In the genomic region with DNA sequence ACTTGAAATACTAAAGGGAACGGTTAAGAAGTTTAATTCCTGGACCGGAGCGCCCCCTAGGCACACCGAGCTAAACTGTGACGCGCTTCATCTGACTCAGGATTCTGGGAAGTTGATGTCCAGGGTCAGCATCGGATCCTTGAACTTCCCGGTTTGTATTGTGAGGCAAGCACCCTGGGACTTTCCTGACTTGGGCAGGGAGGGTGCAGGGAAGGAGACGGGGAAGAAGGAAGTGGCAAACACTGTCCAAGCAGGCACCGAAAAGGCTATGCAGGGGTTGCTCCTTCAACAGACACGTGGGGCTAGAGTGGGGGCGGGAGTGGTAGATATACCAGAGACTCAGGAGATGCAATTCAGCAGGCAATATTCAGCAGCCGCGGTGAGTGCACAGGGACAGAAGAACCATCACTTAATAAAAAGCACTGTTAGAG, we compare ENCODE assay signal across 8 mouse cellular contexts.
DNase-seq lines count a peak whose midpoint lies in the region; ATAC-seq and TF ChIP-seq lines count a peak whose summit lies in the region.

No protein-coding gene starts in this region.

- H3K9me3 ChIP-seq in heart, embryonic 10.5 days = no peaks in the 10 kb centered on the region
- 0 out of 2 replicates have a peak, but pooled peaks cover 4% of the 10 kb centered on the region for H3K9me3 ChIP-seq in kidney, embryonic 16.5 days (ENCODE audit: low read length)
- H3K9me3 ChIP-seq in limb, embryonic 15.5 days = no peaks in the 10 kb centered on the region
- H3K9me3 ChIP-seq in neural tube, embryonic 11.5 days (ENCODE audit: control insufficient read depth, low read length) = no peaks in the 10 kb centered on the region
- H3K9me3 ChIP-seq in stomach, postnatal 0 days (ENCODE audit: control insufficient read depth, low read length) = no peaks in the 10 kb centered on the region

- H3K4me2 ChIP-seq in kidney, embryonic 16.5 days (replicated peaks; ENCODE audit: low read depth, low read length) = peak overlapping the region; percentile 40
- peak overlapping the region; percentile 34 for H3K4me2 ChIP-seq in limb, embryonic 15.5 days
- H3K4me2 ChIP-seq in neural tube, embryonic 11.5 days (ENCODE audit: low read depth) = peak overlapping the region; percentile 26; the same call in 1 of the 2 replicates
- H3K4me2 ChIP-seq in stomach, postnatal 0 days (replicated peaks; ENCODE audit: low read depth) = peak overlapping the region; percentile 38; the same call in 1 of the 2 replicates

- no peak for TF ChIP-seq POLR2A in bone marrow macrophage, adult 2 months (IDR thresholded peaks at IDR 0.05; ENCODE audit: borderline replicate concordance, low read depth, low read length)

- TF ChIP-seq CTCF in bone marrow macrophage, adult 2 months (IDR thresholded peaks at IDR 0.05; ENCODE audit: low read depth, low read length) = peak; percentile 64; the same call in 1 of the 2 replicates
- TF ChIP-seq CTCF in stomach, postnatal 0 days (IDR thresholded peaks at IDR 0.05; ENCODE audit: low read depth) = peak; percentile 84

- peak overlapping the region; percentile 32 for H3K27ac ChIP-seq in bone marrow macrophage, adult 2 months (ENCODE audit: insufficient read depth, low read depth, low read length)
- H3K27ac ChIP-seq in heart, embryonic 10.5 days = peak overlapping the region; percentile 82; the same call in 1 of the 2 replicates
- H3K27ac ChIP-seq in kidney, embryonic 16.5 days (ENCODE audit: low read length) = no peak overlapping the region
- no peak overlapping the region for H3K27ac ChIP-seq in limb, embryonic 15.5 days
- no peak overlapping the region for H3K27ac ChIP-seq in neural tube, embryonic 11.5 days (ENCODE audit: low read depth, low read length)
- peak overlapping the region; percentile 63; the same call in 1 of the 2 replicates for H3K27ac ChIP-seq in stomach, postnatal 0 days (replicated peaks)

- peak; percentile 57 for ATAC-seq in erythroblast, adult 5-6 weeks (replicated peaks; ENCODE audit: low FRiP score, poor library complexity, severe bottlenecking)
- ATAC-seq in kidney, embryonic 16.5 days (ENCODE audit: low FRiP score, low TSS enrichment) = peak; percentile 25; the same call in 1 of the 2 replicates
- no peak for ATAC-seq in limb, embryonic 15.5 days (ENCODE audit: insufficient number of reproducible peaks, low FRiP score, low TSS enrichment, low read depth)
- no peak for ATAC-seq in neural tube, embryonic 11.5 days (ENCODE audit: insufficient read depth, low FRiP score, low TSS enrichment)
- ATAC-seq in stomach, postnatal 0 days (ENCODE audit: low FRiP score, low TSS enrichment) = peak; percentile 72

- no peak overlapping the region for H3K9ac ChIP-seq in kidney, embryonic 16.5 days (replicated peaks; ENCODE audit: low read length)
- H3K9ac ChIP-seq in limb, embryonic 15.5 days = no peak overlapping the region
- no peak overlapping the region for H3K9ac ChIP-seq in neural tube, embryonic 11.5 days (ENCODE audit: low read length)
- H3K9ac ChIP-seq in stomach, postnatal 0 days (ENCODE audit: low read length) = no peak overlapping the region

- DNase-seq in 3134 (ENCODE audit: extremely low read depth, insufficient read length, low spot score) = peak; percentile 23
- DNase-seq in heart, embryonic 10.5 days (ENCODE audit: low spot score) = peak; percentile 82
- DNase-seq in neural tube, embryonic 11.5 days (ENCODE audit: low spot score) = peak; percentile 71
- DNase-seq in stomach, postnatal 0 days (ENCODE audit: low spot score) = peak; percentile 88

- peak overlapping the region; percentile 13; the same call in 1 of the 2 replicates for H3K4me3 ChIP-seq in bone marrow macrophage, adult 2 months (ENCODE audit: insufficient read depth, low read length)
- peak overlapping the region; percentile 48 for H3K4me3 ChIP-seq in heart, embryonic 10.5 days
- no peak overlapping the region; the same call in 1 of the 2 replicates for H3K4me3 ChIP-seq in kidney, embryonic 16.5 days (ENCODE audit: low read length)
- peak overlapping the region; percentile 18; the same call in 1 of the 2 replicates for H3K4me3 ChIP-seq in limb, embryonic 15.5 days
- no peak overlapping the region for H3K4me3 ChIP-seq in neural tube, embryonic 11.5 days (ENCODE audit: low read depth, low read length)
- H3K4me3 ChIP-seq in stomach, postnatal 0 days (ENCODE audit: low read depth, low read length) = no peak overlapping the region

- no peak for TF ChIP-seq EP300 in stomach, postnatal 0 days (optimal IDR thresholded peaks at IDR 0.05)

- no peaks in the 10 kb centered on the region for H3K27me3 ChIP-seq in heart, embryonic 10.5 days (ENCODE audit: insufficient read depth, poor library complexity, severe bottlenecking)
- no peaks in the 10 kb centered on the region for H3K27me3 ChIP-seq in kidney, embryonic 16.5 days (ENCODE audit: insufficient read depth, low read length)
- H3K27me3 ChIP-seq in limb, embryonic 15.5 days = no peaks in the 10 kb centered on the region
- H3K27me3 ChIP-seq in neural tube, embryonic 11.5 days (ENCODE audit: control insufficient read depth, insufficient read depth, low read length) = no peaks in the 10 kb centered on the region
- no peaks in the 10 kb centered on the region for H3K27me3 ChIP-seq in stomach, postnatal 0 days (ENCODE audit: control insufficient read depth, insufficient read depth, low read length)

- WGBS in heart, embryonic 10.5 days = 9% methylated on average over 14 of the region's 14 CpGs
- 16% methylated on average over 14 of the region's 14 CpGs for WGBS in kidney, embryonic 16.5 days
- 18% methylated on average over 14 of the region's 14 CpGs for WGBS in limb, embryonic 15.5 days
- WGBS in neural tube, embryonic 11.5 days = 13% methylated on average over 14 of the region's 14 CpGs
- 10% methylated on average over 14 of the region's 14 CpGs for WGBS in stomach, postnatal 0 days

- H3K36me3 ChIP-seq in heart, embryonic 10.5 days = no peaks in the 10 kb centered on the region
- no peaks in the 10 kb centered on the region for H3K36me3 ChIP-seq in kidney, embryonic 16.5 days (ENCODE audit: insufficient read depth, low read length)
- no peaks in the 10 kb centered on the region for H3K36me3 ChIP-seq in limb, embryonic 15.5 days
- H3K36me3 ChIP-seq in neural tube, embryonic 11.5 days (ENCODE audit: control insufficient read depth, insufficient read depth, low read length) = no peaks in the 10 kb centered on the region
- no peaks in the 10 kb centered on the region for H3K36me3 ChIP-seq in stomach, postnatal 0 days (ENCODE audit: control insufficient read depth, insufficient read depth, low read length)

- H3K4me1 ChIP-seq in bone marrow macrophage, adult 2 months (ENCODE audit: control insufficient read depth, insufficient read depth, low read length) = peaks cover 41% of the 10 kb centered on the region
- H3K4me1 ChIP-seq in heart, embryonic 10.5 days = peaks cover 14% of the 10 kb centered on the region
- H3K4me1 ChIP-seq in kidney, embryonic 16.5 days (ENCODE audit: insufficient read depth, low read length) = peaks cover 5% of the 10 kb centered on the region; the same call in 1 of the 2 replicates
- no peaks in the 10 kb centered on the region for H3K4me1 ChIP-seq in limb, embryonic 15.5 days
- H3K4me1 ChIP-seq in neural tube, embryonic 11.5 days (ENCODE audit: control insufficient read depth, insufficient read depth, low read length) = no peaks in the 10 kb centered on the region
- H3K4me1 ChIP-seq in stomach, postnatal 0 days (replicated peaks; ENCODE audit: control insufficient read depth, insufficient read depth) = no peaks in the 10 kb centered on the region

Comparison
In these comparisons a context has a peak if more than half of its experiments do, and no peak if none do; other contexts are left out.
1. DNase-seq: peak in every context shown above with its lines; median percentile 88 in stomach, postnatal 0 days; 82 in heart, embryonic 10.5 days; 71 in neural tube, embryonic 11.5 days; 23 in 3134.
2. H3K27ac ChIP-seq: peak in bone marrow macrophage, adult 2 months (single experiment), heart, embryonic 10.5 days (single experiment) and stomach, postnatal 0 days (single experiment); none in kidney, embryonic 16.5 days (single experiment), limb, embryonic 15.5 days (single experiment) and neural tube, embryonic 11.5 days (single experiment).
3. H3K4me3 ChIP-seq: peak in bone marrow macrophage, adult 2 months (single experiment), heart, embryonic 10.5 days (single experiment) and limb, embryonic 15.5 days (single experiment); none in kidney, embryonic 16.5 days (single experiment), neural tube, embryonic 11.5 days (single experiment) and stomach, postnatal 0 days (single experiment).
4. ATAC-seq: peak in erythroblast, adult 5-6 weeks (single experiment), kidney, embryonic 16.5 days (single experiment) and stomach, postnatal 0 days (single experiment); none in limb, embryonic 15.5 days (single experiment) and neural tube, embryonic 11.5 days (single experiment).
5. Peak in every context shown above with its lines, with median percentiles within 50 percentile points of each other: H3K4me2 ChIP-seq.